Mouse (Mus musculus): ENCODE measurements around the gene Cpne2. TPM values are rescaled to one million over a fixed set of nuclear protein-coding genes. Genes with fewer than 3 reads are reported as not detected.

Cpne2 gene
- 6.9 and 8.8 TPM in 2 replicates for polyA plus RNA-seq (2014; fragmentation: Nextera tagmentation; extraction: Ambion mirVana)

- WGBS, result under 1% methylated on average over 70 of the region's 81 CpGs
- DNase-seq (ENCODE audit: low spot score), result peak; percentile 74
- ATAC-seq (replicated peaks; ENCODE audit: insufficient number of reproducible peaks, low FRiP score, low TSS enrichment, low read depth), result peak; percentile 77
- Histone ChIP-seq H3K4me1 (ENCODE audit: control insufficient read depth, insufficient read depth, low read length) (no peaks in the 10 kb centered on the region), H3K27me3 (ENCODE audit: control insufficient read depth, insufficient read depth, low read length) (peaks cover 16% of the 10 kb centered on the region), H3K36me3 (replicated peaks; ENCODE audit: control insufficient read depth, insufficient read depth, low read depth, low read length) (no peaks in the 10 kb centered on the region), H3K4me3 (ENCODE audit: low read depth, low read length) (peak within 1 kb of the TSS; percentile 59), H3K27ac (replicated peaks; ENCODE audit: low read depth, low read length) (no peak within 1 kb of the TSS), H3K4me2 (ENCODE audit: low read depth, low read length) (peak within 1 kb of the TSS; percentile 95), H3K9me3 (replicated peaks; ENCODE audit: control insufficient read depth, low read length) (no peaks in the 10 kb centered on the region), H3K9ac (replicated peaks; ENCODE audit: low read length) (peak within 1 kb of the TSS; percentile 79)
Observed at GRCm38 (mm10) chr8:94532873-94533671, at the start of gene Cpne2. TSS of gene Cpne2 (plus strand) at chr8:94532990.

GRCm38 (mm10) chr8:94485288-94485687, 47.5 kb upstream of the Cpne2 start:
- ATAC-seq (replicated peaks; ENCODE audit: insufficient number of reproducible peaks, low FRiP score, low TSS enrichment, low read depth) (no peak), DNase-seq (ENCODE audit: low spot score) (no peak)
- 82% methylated on average over 3 of the region's 3 CpGs for WGBS
- Histone ChIP-seq H3K4me1 (ENCODE audit: control insufficient read depth, insufficient read depth, low read length) (no peaks in the 10 kb centered on the region), H3K4me2 (ENCODE audit: low read depth, low read length) (no peak overlapping the region), H3K36me3 (replicated peaks; ENCODE audit: control insufficient read depth, insufficient read depth, low read depth, low read length) (no peaks in the 10 kb centered on the region), H3K4me3 (ENCODE audit: low read depth, low read length) (no peak overlapping the region), H3K9ac (replicated peaks; ENCODE audit: low read length) (no peak overlapping the region), H3K27me3 (ENCODE audit: control insufficient read depth, insufficient read depth, low read length) (no peaks in the 10 kb centered on the region), H3K9me3 (replicated peaks; ENCODE audit: control insufficient read depth, low read length) (no peaks in the 10 kb centered on the region), H3K27ac (replicated peaks; ENCODE audit: low read depth, low read length) (no peak overlapping the region)

GRCm38 (mm10) chr8:94485882-94486281, 46.9 kb upstream of the Cpne2 start:
- no peak overlapping the region for H3K27ac ChIP-seq (replicated peaks; ENCODE audit: low read depth, low read length)
- H3K9ac ChIP-seq (replicated peaks; ENCODE audit: low read length), result no peak overlapping the region
- H3K4me2 ChIP-seq (ENCODE audit: low read depth, low read length), result no peak overlapping the region
- ATAC-seq (replicated peaks; ENCODE audit: insufficient number of reproducible peaks, low FRiP score, low TSS enrichment, low read depth) (no peak), DNase-seq (ENCODE audit: low spot score) (peak; percentile 59)
- H3K4me1 ChIP-seq (ENCODE audit: control insufficient read depth, insufficient read depth, low read length), result no peaks in the 10 kb centered on the region
- no peaks in the 10 kb centered on the region for H3K9me3 ChIP-seq (replicated peaks; ENCODE audit: control insufficient read depth, low read length)
- H3K27me3 ChIP-seq (ENCODE audit: control insufficient read depth, insufficient read depth, low read length), result no peaks in the 10 kb centered on the region
- H3K4me3 ChIP-seq (ENCODE audit: low read depth, low read length), result no peak overlapping the region
- H3K36me3 ChIP-seq (replicated peaks; ENCODE audit: control insufficient read depth, insufficient read depth, low read depth, low read length), result no peaks in the 10 kb centered on the region
- 14% methylated on average over 2 of the region's 2 CpGs for WGBS

- Histone ChIP-seq H3K9ac (replicated peaks; ENCODE audit: low read length) (no peak overlapping the region), H3K27me3 (ENCODE audit: control insufficient read depth, insufficient read depth, low read length) (no peaks in the 10 kb centered on the region), H3K4me2 (ENCODE audit: low read depth, low read length) (no peak overlapping the region), H3K4me1 (ENCODE audit: control insufficient read depth, insufficient read depth, low read length) (no peaks in the 10 kb centered on the region), H3K27ac (replicated peaks; ENCODE audit: low read depth, low read length) (no peak overlapping the region), H3K4me3 (ENCODE audit: low read depth, low read length) (no peak overlapping the region), H3K36me3 (replicated peaks; ENCODE audit: control insufficient read depth, insufficient read depth, low read depth, low read length) (no peaks in the 10 kb centered on the region), H3K9me3 (replicated peaks; ENCODE audit: control insufficient read depth, low read length) (no peaks in the 10 kb centered on the region)
- no peak for DNase-seq (ENCODE audit: low spot score)
- ATAC-seq (replicated peaks; ENCODE audit: insufficient number of reproducible peaks, low FRiP score, low TSS enrichment, low read depth), result no peak
- 59% methylated on average over 2 of the region's 2 CpGs for WGBS
Observed at GRCm38 (mm10) chr8:94488016-94488415, 44.8 kb upstream of the Cpne2 start.

- Histone ChIP-seq H3K27ac (replicated peaks; ENCODE audit: low read depth, low read length) (no peak overlapping the region), H3K4me1 (ENCODE audit: control insufficient read depth, insufficient read depth, low read length) (no peaks in the 10 kb centered on the region), H3K4me2 (ENCODE audit: low read depth, low read length) (no peak overlapping the region), H3K9me3 (replicated peaks; ENCODE audit: control insufficient read depth, low read length) (no peaks in the 10 kb centered on the region), H3K4me3 (ENCODE audit: low read depth, low read length) (no peak overlapping the region), H3K36me3 (replicated peaks; ENCODE audit: control insufficient read depth, insufficient read depth, low read depth, low read length) (no peaks in the 10 kb centered on the region), H3K9ac (replicated peaks; ENCODE audit: low read length) (no peak overlapping the region), H3K27me3 (ENCODE audit: control insufficient read depth, insufficient read depth, low read length) (no peaks in the 10 kb centered on the region)
- peak; percentile 4 for DNase-seq (ENCODE audit: low spot score)
- ATAC-seq (replicated peaks; ENCODE audit: insufficient number of reproducible peaks, low FRiP score, low TSS enrichment, low read depth), result no peak
- 69% methylated on average over 4 of the region's 4 CpGs for WGBS
Observed at GRCm38 (mm10) chr8:94489809-94490483, 42.8 kb upstream of the Cpne2 start.

GRCm38 (mm10) chr8:94492021-94492681, 40.6 kb upstream of the Cpne2 start:
- Histone ChIP-seq H3K4me1 (ENCODE audit: control insufficient read depth, insufficient read depth, low read length) (no peaks in the 10 kb centered on the region), H3K36me3 (replicated peaks; ENCODE audit: control insufficient read depth, insufficient read depth, low read depth, low read length) (no peaks in the 10 kb centered on the region), H3K4me3 (ENCODE audit: low read depth, low read length) (peak overlapping the region; percentile 27; the same call in 1 of the 2 replicates), H3K9me3 (replicated peaks; ENCODE audit: control insufficient read depth, low read length) (no peaks in the 10 kb centered on the region), H3K9ac (replicated peaks; ENCODE audit: low read length) (peak overlapping the region; percentile 43), H3K27me3 (ENCODE audit: control insufficient read depth, insufficient read depth, low read length) (no peaks in the 10 kb centered on the region), H3K4me2 (ENCODE audit: low read depth, low read length) (peak overlapping the region; percentile 56), H3K27ac (replicated peaks; ENCODE audit: low read depth, low read length) (no peak overlapping the region)
- WGBS, result 4% methylated on average over 15 of the region's 15 CpGs
- peak; percentile 88 for DNase-seq (ENCODE audit: low spot score)
- peak; percentile 81 for ATAC-seq (replicated peaks; ENCODE audit: insufficient number of reproducible peaks, low FRiP score, low TSS enrichment, low read depth)

- ATAC-seq (replicated peaks; ENCODE audit: insufficient number of reproducible peaks, low FRiP score, low TSS enrichment, low read depth) (no peak), DNase-seq (ENCODE audit: low spot score) (no peak)
- no peak overlapping the region for H3K9ac ChIP-seq (replicated peaks; ENCODE audit: low read length)
- no peaks in the 10 kb centered on the region for H3K9me3 ChIP-seq (replicated peaks; ENCODE audit: control insufficient read depth, low read length)
- no peaks in the 10 kb centered on the region for H3K36me3 ChIP-seq (replicated peaks; ENCODE audit: control insufficient read depth, insufficient read depth, low read depth, low read length)
- H3K4me2 ChIP-seq (ENCODE audit: low read depth, low read length), result no peak overlapping the region
- no peak overlapping the region for H3K27ac ChIP-seq (replicated peaks; ENCODE audit: low read depth, low read length)
- 30% methylated on average over 1 of the region's 1 CpGs for WGBS
- no peak overlapping the region for H3K4me3 ChIP-seq (ENCODE audit: low read depth, low read length)
- no peaks in the 10 kb centered on the region for H3K4me1 ChIP-seq (ENCODE audit: control insufficient read depth, insufficient read depth, low read length)
- H3K27me3 ChIP-seq (ENCODE audit: control insufficient read depth, insufficient read depth, low read length), result no peaks in the 10 kb centered on the region
Observed at GRCm38 (mm10) chr8:94493240-94493639, 39.5 kb upstream of the Cpne2 start.
